Mouse (Mus musculus) heart, embryonic 11.5 days (tissue): ENCODE data around the gene Cd83. TPM values are rescaled to one million over a fixed set of nuclear protein-coding genes. Genes with fewer than 3 reads are reported as not detected.

Experiments
- ATAC-seq: fragments of 200-750 bp; cut with Nextera tagmentation; replicated peaks from 2 replicates; pipeline ENCODE4 v1.8.0; 2017; ENCODE audit warnings: moderate library complexity; ENCODE audit not compliant: insufficient number of reproducible peaks, low FRiP score, low TSS enrichment
- H3K27ac ChIP-seq: fragments of 300-500 bp; sonication (generic); 2 replicates; pipeline ENCODE4 v1.5.1; 2014; ENCODE audit warnings: mild to moderate bottlenecking, low read depth, low read length
- H3K27me3 ChIP-seq: fragments of 300-500 bp; sonication (generic); 2 replicates; pipeline ENCODE4 v1.6.1; 2014; ENCODE audit warnings: mild to moderate bottlenecking, low read length, mixed read lengths; ENCODE audit not compliant: control insufficient read depth, insufficient read depth
- H3K36me3 ChIP-seq: fragments of 300-500 bp; sonication (generic); 2 replicates; pipeline ENCODE4 v1.6.1; 2014; ENCODE audit warnings: mild to moderate bottlenecking, low read length, moderate library complexity, mixed read lengths; ENCODE audit not compliant: control insufficient read depth, insufficient read depth
- H3K4me1 ChIP-seq: fragments of 300-500 bp; sonication (generic); 2 replicates; pipeline ENCODE4 v1.6.1; 2014; ENCODE audit warnings: low read length; ENCODE audit not compliant: control insufficient read depth, insufficient read depth
- H3K4me2 ChIP-seq: fragments of 300-500 bp; sonication (generic); 2 replicates; pipeline ENCODE4 v1.6.1; 2014; ENCODE audit warnings: mild to moderate bottlenecking, moderate library complexity
- H3K4me3 ChIP-seq: fragments of 300-500 bp; sonication (generic); 2 replicates; pipeline ENCODE4 v1.5.1; 2014; ENCODE audit warnings: low read depth, low read length
- H3K9ac ChIP-seq: fragments of 300-500 bp; sonication (generic); 2 replicates; pipeline ENCODE4 v1.6.1; 2014; ENCODE audit warnings: mild to moderate bottlenecking, low read depth, low read length, moderate library complexity
- H3K9me3 ChIP-seq: fragments of 300-500 bp; sonication (generic); replicated peaks from 2 replicates; pipeline ENCODE4 v1.6.1; 2016; ENCODE audit warnings: low read length; ENCODE audit not compliant: control insufficient read depth
- WGBS: fragments of 180-500 bp; shearing (Covaris S2); extraction: QIAGEN DNeasy Blood & Tissue Kit; methylation state at CpG from one replicate; pipeline ENCODE4 v1.1.7; 2014; ENCODE audit not compliant: insufficient replicate concordance; 5-methylcytosine and 5-hydroxymethylcytosine counted together
- polyA plus RNA-seq: library from polyadenylated mRNA; unstranded; fragments of >200 nt; fragmentation: Nextera tagmentation; extraction: Ambion mirVana; gene quantifications from 2 replicates; pipeline ENCODE4 v1.2.1, GENCODE M21; 2014

The Cd83 gene
- polyA plus RNA-seq, 1 experiment from 2014 or later = 2.2 TPM

GRCm38 (mm10) chr13:43766786-43767680 is 17.5 kb upstream of the Cd83 start:
- Histone ChIP-seq H3K27me3 (no peaks in the 10 kb centered on the region), H3K4me2 (no peak overlapping the region), H3K4me3 (no peak overlapping the region), H3K9ac (no peak overlapping the region), H3K27ac (no peak overlapping the region), H3K9me3 (no peaks in the 10 kb centered on the region), H3K4me1 (no peaks in the 10 kb centered on the region), H3K36me3 (no peaks in the 10 kb centered on the region)
- 70% methylated on average over 7 of the region's 7 CpGs for WGBS
- no peak for ATAC-seq

DNA sequence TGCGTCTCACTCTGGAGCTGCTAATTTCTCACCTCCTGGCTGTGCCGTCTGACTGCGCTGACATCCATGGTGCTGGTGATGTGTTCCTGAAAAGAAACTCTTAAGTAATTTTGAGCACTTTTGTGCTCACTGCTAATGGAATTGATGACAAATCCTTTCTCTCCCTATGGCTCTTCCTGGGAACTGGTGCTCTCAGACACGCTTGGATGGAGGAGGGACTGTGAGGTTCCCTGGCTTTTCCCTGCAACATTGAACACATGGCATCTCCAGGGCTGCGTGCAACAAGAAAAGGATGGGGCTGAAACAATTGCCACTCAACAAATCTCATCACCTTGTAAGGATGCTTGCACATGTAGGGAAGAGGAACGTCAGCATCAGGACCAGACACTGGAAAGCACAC is 11.6 kb upstream of the Cd83 start:
- no peak overlapping the region for H3K9ac ChIP-seq
- no peak overlapping the region for H3K27ac ChIP-seq
- ATAC-seq = no peak
- no peak overlapping the region for H3K4me3 ChIP-seq
- WGBS = 82% methylated on average over 6 of the region's 6 CpGs
- H3K9me3 ChIP-seq = no peaks in the 10 kb centered on the region
- H3K27me3 ChIP-seq = no peaks in the 10 kb centered on the region
- H3K4me2 ChIP-seq = no peak overlapping the region
- no peaks in the 10 kb centered on the region for H3K36me3 ChIP-seq
- 0 out of 2 replicates have a peak, but pooled peaks cover 5% of the 10 kb centered on the region for H3K4me1 ChIP-seq

- H3K27ac ChIP-seq = no peak overlapping the region
- WGBS = 67% methylated on average over 15 of the region's 15 CpGs
- no peak for ATAC-seq
- no peaks in the 10 kb centered on the region for H3K36me3 ChIP-seq
- no peaks in the 10 kb centered on the region for H3K9me3 ChIP-seq
- no peaks in the 10 kb centered on the region for H3K27me3 ChIP-seq
- H3K4me2 ChIP-seq = no peak overlapping the region
- 0 out of 2 replicates have a peak, but pooled peaks cover 5% of the 10 kb centered on the region for H3K4me1 ChIP-seq
- H3K9ac ChIP-seq = no peak overlapping the region
- no peak overlapping the region for H3K4me3 ChIP-seq
These were observed 10.5 kb upstream of the Cd83 start for GRCm38 (mm10) chr13:43773965-43774566.

GRCm38 (mm10) chr13:43774605-43775426 is 9.8 kb upstream of the Cd83 start:
- Histone ChIP-seq H3K9me3 (no peaks in the 10 kb centered on the region), H3K4me1 (0 out of 2 replicates have a peak, but pooled peaks cover 5% of the 10 kb centered on the region), H3K4me2 (no peak overlapping the region), H3K27me3 (no peaks in the 10 kb centered on the region), H3K36me3 (no peaks in the 10 kb centered on the region), H3K4me3 (no peak overlapping the region), H3K27ac (no peak overlapping the region), H3K9ac (no peak overlapping the region)
- WGBS = 67% methylated on average over 13 of the region's 13 CpGs
- no peak for ATAC-seq

DNA sequence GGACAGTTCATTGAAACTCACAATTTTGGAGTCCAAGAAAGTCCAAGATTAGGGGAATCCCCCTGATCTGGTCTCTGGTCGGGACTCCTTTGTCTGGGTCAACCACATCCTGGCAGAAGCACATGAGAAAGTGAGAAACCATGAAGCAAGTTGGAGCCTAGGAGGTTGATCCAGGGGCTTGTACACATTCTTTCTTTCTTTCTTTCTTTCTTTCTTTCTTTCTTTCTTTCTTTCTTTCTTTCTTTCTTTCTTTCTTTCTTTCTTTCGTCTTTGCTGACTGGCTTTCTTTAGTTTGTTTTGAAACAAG is 9.2 kb upstream of the Cd83 start:
- no peak for ATAC-seq
- Histone ChIP-seq H3K4me3 (no peak overlapping the region), H3K9me3 (no peaks in the 10 kb centered on the region), H3K36me3 (no peaks in the 10 kb centered on the region), H3K4me1 (0 out of 2 replicates have a peak, but pooled peaks cover 5% of the 10 kb centered on the region), H3K9ac (no peak overlapping the region), H3K27ac (no peak overlapping the region), H3K4me2 (no peak overlapping the region), H3K27me3 (no peaks in the 10 kb centered on the region)
- 66% methylated on average over 2 of the region's 2 CpGs for WGBS

DNA sequence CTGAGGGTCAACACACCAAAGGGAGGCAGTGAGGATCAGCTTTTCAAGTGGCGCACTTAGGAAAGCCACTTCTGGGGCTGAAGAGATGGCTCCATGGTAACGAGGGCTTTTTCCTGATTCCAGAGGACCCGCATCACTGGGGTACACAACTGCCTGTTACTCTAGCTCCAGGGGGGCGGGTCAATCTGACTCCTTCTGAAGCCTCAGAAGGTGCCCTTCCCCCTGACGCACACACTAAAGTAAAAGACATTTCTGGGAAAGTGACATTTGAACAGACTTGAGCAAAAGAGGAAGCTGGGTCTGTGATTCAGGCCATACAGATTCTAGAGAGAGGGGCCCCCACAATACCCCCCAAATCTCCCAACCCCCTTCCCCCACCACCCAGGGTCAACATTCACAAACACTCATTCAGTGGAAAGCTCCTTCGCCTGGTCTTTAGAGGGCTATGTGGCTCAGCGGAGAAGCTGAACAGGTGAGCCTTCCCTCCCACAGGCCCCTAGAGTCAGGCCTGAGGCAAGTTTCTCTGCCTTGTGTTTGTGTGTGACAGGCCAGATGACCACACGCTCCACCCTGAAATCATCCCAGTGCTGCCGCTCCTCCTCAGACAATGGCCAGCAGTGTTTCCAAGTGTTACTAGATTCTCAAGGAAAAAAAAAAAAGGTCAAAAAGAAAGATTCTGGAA is 7.1 kb upstream of the Cd83 start:
- H3K4me3 ChIP-seq = no peak overlapping the region
- no peak overlapping the region for H3K4me2 ChIP-seq
- no peaks in the 10 kb centered on the region for H3K36me3 ChIP-seq
- H3K4me1 ChIP-seq = 0 out of 2 replicates have a peak, but pooled peaks cover 5% of the 10 kb centered on the region
- H3K9me3 ChIP-seq = no peaks in the 10 kb centered on the region
- ATAC-seq = no peak
- 60% methylated on average over 9 of the region's 9 CpGs for WGBS
- no peaks in the 10 kb centered on the region for H3K27me3 ChIP-seq
- H3K27ac ChIP-seq = no peak overlapping the region
- H3K9ac ChIP-seq = no peak overlapping the region

GRCm38 (mm10) chr13:43778021-43778649 is 6.4 kb upstream of the Cd83 start:
- Histone ChIP-seq H3K9me3 (no peaks in the 10 kb centered on the region), H3K4me1 (0 out of 2 replicates have a peak, but pooled peaks cover 5% of the 10 kb centered on the region), H3K27me3 (no peaks in the 10 kb centered on the region), H3K36me3 (no peaks in the 10 kb centered on the region), H3K4me2 (no peak overlapping the region), H3K9ac (no peak overlapping the region), H3K4me3 (no peak overlapping the region), H3K27ac (no peak overlapping the region)
- no peak for ATAC-seq
- 60% methylated on average over 6 of the region's 6 CpGs for whole genome bisulfite sequencing

- Histone ChIP-seq H3K27ac (no peak overlapping the region), H3K4me1 (0 out of 2 replicates have a peak, but pooled peaks cover 5% of the 10 kb centered on the region), H3K36me3 (no peaks in the 10 kb centered on the region), H3K9me3 (no peaks in the 10 kb centered on the region), H3K4me2 (no peak overlapping the region), H3K27me3 (peaks cover 1% of the 10 kb centered on the region; the same call in 1 of the 2 replicates), H3K4me3 (no peak overlapping the region), H3K9ac (no peak overlapping the region)
- WGBS = 85% methylated on average over 4 of the region's 4 CpGs
- no peak for ATAC-seq
These were observed 5.6 kb upstream of the Cd83 start for GRCm38 (mm10) chr13:43778971-43779370.
